Mouse (Mus musculus) MEL (cell line): ENCODE data around the gene Fkbp10. TPM values are rescaled to one million over a fixed set of nuclear protein-coding genes. Genes with fewer than 3 reads are reported as not detected.

Experiments
- DNase-seq: peaks from one replicate; pipeline ENCODE4 v3.0.0; 2011; ENCODE audit warnings: low read depth, low spot score
- H3K27ac ChIP-seq: 2 replicates; pipeline ENCODE4 v1.5.1; 2012; ENCODE audit warnings: low read depth, mild to moderate bottlenecking, control low read depth, low read length, moderate library complexity; ENCODE audit not compliant: control insufficient read depth
- H3K27me3 ChIP-seq, 2 experiments: fragments of 150-350 bp in 1 of 2; sonication (generic) in 1 of 2; 2 replicates each; pipeline ENCODE4 v1.6.1; 2012; ENCODE audit warnings: low read length in 2 of 2, mild to moderate bottlenecking in 2 of 2, improper control_type of control experiment in 1 of 2, moderate library complexity in 1 of 2; ENCODE audit not compliant: insufficient read depth in 2 of 2, control insufficient read depth in 1 of 2
- H3K36me3 ChIP-seq, 2 experiments: 2 replicates each; pipeline ENCODE4 v1.6.1; 2012 to 2014; ENCODE audit warnings: low read length in 2 of 2, improper control_type of control experiment in 1 of 2, inconsistent platforms in 1 of 2, mild to moderate bottlenecking in 1 of 2; ENCODE audit not compliant: insufficient read depth in 2 of 2, control insufficient read depth in 1 of 2
- H3K4me1 ChIP-seq, 2 experiments: fragments of 150-350 bp in 1 of 2; sonication (generic) in 1 of 2; 2 replicates each; pipeline ENCODE4 v1.6.1; 2012; ENCODE audit warnings: low read length in 2 of 2, improper control_type of control experiment in 1 of 2, mild to moderate bottlenecking in 1 of 2; ENCODE audit not compliant: insufficient read depth in 2 of 2, control insufficient read depth in 1 of 2
- H3K4me3 ChIP-seq, 2 experiments: fragments of 150-350 bp in 1 of 2; sonication (generic) in 1 of 2; 2 replicates each; pipeline ENCODE4 v1.5.1; 2012; ENCODE audit warnings: low read depth in 2 of 2, low read length in 2 of 2, mild to moderate bottlenecking in 2 of 2, moderate library complexity in 2 of 2, control low read depth in 1 of 2, improper control_type of control experiment in 1 of 2; ENCODE audit not compliant: control insufficient read depth in 1 of 2, insufficient read depth in 1 of 2
- H3K79me2 ChIP-seq: 2 replicates; pipeline ENCODE4 v1.6.1; 2012; ENCODE audit warnings: mild to moderate bottlenecking, low read length, moderate library complexity; ENCODE audit not compliant: control insufficient read depth, poor library complexity, insufficient read depth
- H3K9ac ChIP-seq: 2 replicates; pipeline ENCODE4 v1.6.1; 2012; ENCODE audit warnings: low read depth, mild to moderate bottlenecking, control low read depth, low read length, moderate library complexity; ENCODE audit not compliant: control insufficient read depth, poor library complexity, severe bottlenecking
- H3K9me3 ChIP-seq: fragments of 150-350 bp; sonication (generic); replicated peaks from 2 replicates; pipeline ENCODE4 v1.6.1; 2012; ENCODE audit warnings: mild to moderate bottlenecking, low read length, improper control_type of control experiment, moderate library complexity; ENCODE audit not compliant: insufficient read depth
- CHD1 ChIP-seq: IDR thresholded peaks from 2 replicates; pipeline ENCODE4 v1.6.1; 2012; ENCODE audit warnings: low read depth, mild to moderate bottlenecking, inconsistent platforms, low read length, improper control_type of control experiment
- CHD2 ChIP-seq: IDR thresholded peaks from 2 replicates; pipeline ENCODE4 v1.6.1; 2011; ENCODE audit warnings: low read length, improper control_type of control experiment
- CTCF ChIP-seq, 3 experiments: IDR thresholded peaks in 2 of 3; conservative IDR thresholded peaks in 1 of 3; 2 replicates each; pipeline ENCODE4 v1.5.1; 2011 to 2012; ENCODE audit warnings: low read length in 3 of 3, low read depth in 2 of 3, mild to moderate bottlenecking in 2 of 3, improper control_type of control experiment in 1 of 3, inconsistent platforms in 1 of 3, mixed read lengths in 1 of 3, moderate library complexity in 1 of 3; ENCODE audit not compliant: control insufficient read depth in 1 of 3, insufficient read depth in 1 of 3, poor library complexity in 1 of 3, severe bottlenecking in 1 of 3
- ELF1 ChIP-seq: IDR thresholded peaks from 2 replicates; pipeline ENCODE4 v1.6.1; 2014; ENCODE audit warnings: low read depth, mild to moderate bottlenecking, inconsistent platforms, low read length, improper control_type of control experiment, moderate library complexity
- EP300 ChIP-seq, 2 experiments: IDR thresholded peaks; 2 replicates each; pipeline ENCODE4 v1.6.1; 2011; ENCODE audit warnings: improper control_type of control experiment in 2 of 2, low read length in 2 of 2, low read depth in 1 of 2, mild to moderate bottlenecking in 1 of 2
- ETS1 ChIP-seq: IDR thresholded peaks from 2 replicates; pipeline ENCODE4 v1.6.1; 2012; ENCODE audit warnings: low read depth, mild to moderate bottlenecking, inconsistent platforms, low read length, improper control_type of control experiment, moderate library complexity
- JUND ChIP-seq: IDR thresholded peaks from 2 replicates; pipeline ENCODE4 v1.6.1; 2011; ENCODE audit warnings: low read depth, mild to moderate bottlenecking, improper control_type of control experiment, low read length
- KAT2A ChIP-seq: conservative IDR thresholded peaks from 2 replicates; pipeline ENCODE4 v1.6.1; 2012; ENCODE audit warnings: low read depth, low read length, improper control_type of control experiment, inconsistent platforms
- MAZ ChIP-seq: IDR thresholded peaks from 2 replicates; pipeline ENCODE4 v1.6.1; 2012; ENCODE audit warnings: low read depth, mild to moderate bottlenecking, inconsistent platforms, low read length, improper control_type of control experiment
- MEF2A ChIP-seq: IDR thresholded peaks from 2 replicates; pipeline ENCODE4 v1.6.1; 2014; ENCODE audit warnings: low read depth, mild to moderate bottlenecking, inconsistent platforms, low read length, improper control_type of control experiment; ENCODE audit not compliant: poor library complexity, insufficient replicate concordance, severe bottlenecking; ENCODE audit errors: extremely low read depth
- MXI1 ChIP-seq: IDR thresholded peaks from 2 replicates; pipeline ENCODE4 v1.6.1; 2011; ENCODE audit warnings: mild to moderate bottlenecking, low read depth, low read length, improper control_type of control experiment
- MYB ChIP-seq: IDR thresholded peaks from 2 replicates; pipeline ENCODE4 v1.6.1; 2011; ENCODE audit warnings: mild to moderate bottlenecking, low read depth, low read length, improper control_type of control experiment
- NELFE ChIP-seq: IDR thresholded peaks from 2 replicates; pipeline ENCODE4 v1.6.1; 2011; ENCODE audit warnings: low read depth, low read length, improper control_type of control experiment
- POLR2AphosphoS5 ChIP-seq: IDR thresholded peaks from 2 replicates; pipeline ENCODE4 v1.6.1; 2012; ENCODE audit warnings: low read depth, borderline replicate concordance, mild to moderate bottlenecking, inconsistent platforms, low read length, moderate library complexity, mixed read lengths
- SIN3A ChIP-seq: IDR thresholded peaks from 2 replicates; pipeline ENCODE4 v1.6.1; 2012; ENCODE audit warnings: low read length, improper control_type of control experiment, inconsistent platforms
- SMC3 ChIP-seq: IDR thresholded peaks from 2 replicates; pipeline ENCODE4 v1.6.1; 2011; ENCODE audit warnings: low read depth, low read length, improper control_type of control experiment
- TCF12 ChIP-seq: IDR thresholded peaks from 2 replicates; pipeline ENCODE4 v1.6.1; 2014; ENCODE audit warnings: low read depth, mild to moderate bottlenecking, inconsistent platforms, low read length, improper control_type of control experiment, moderate library complexity
- UBTF ChIP-seq: IDR thresholded peaks from 2 replicates; pipeline ENCODE4 v1.6.1; 2012; ENCODE audit warnings: low read depth, mild to moderate bottlenecking, inconsistent platforms, low read length, improper control_type of control experiment, moderate library complexity, borderline replicate concordance; ENCODE audit not compliant: insufficient read depth
- USF1 ChIP-seq: IDR thresholded peaks from 2 replicates; pipeline ENCODE4 v1.6.1; 2014; ENCODE audit warnings: low read depth, mild to moderate bottlenecking, inconsistent platforms, low read length, improper control_type of control experiment, moderate library complexity
- USF2 ChIP-seq, 2 experiments: IDR thresholded peaks; 2 replicates each; pipeline ENCODE4 v1.6.1; 2011 to 2012; ENCODE audit warnings: improper control_type of control experiment in 2 of 2, low read length in 2 of 2, borderline replicate concordance in 1 of 2, inconsistent platforms in 1 of 2, low read depth in 1 of 2, mild to moderate bottlenecking in 1 of 2; ENCODE audit not compliant: insufficient read depth in 1 of 2
- ZKSCAN1 ChIP-seq: IDR thresholded peaks from 2 replicates; pipeline ENCODE4 v1.6.1; 2012; ENCODE audit warnings: low read depth, mild to moderate bottlenecking, inconsistent platforms, low read length, improper control_type of control experiment, moderate library complexity
- ZMIZ1 ChIP-seq: IDR thresholded peaks from 2 replicates; pipeline ENCODE4 v1.6.1; 2012; ENCODE audit warnings: low read depth, mild to moderate bottlenecking, inconsistent platforms, low read length, improper control_type of control experiment, moderate library complexity
- ZNF384 ChIP-seq: IDR thresholded peaks from 2 replicates; pipeline ENCODE4 v1.6.1; 2012; ENCODE audit warnings: low read depth, mild to moderate bottlenecking, inconsistent platforms, low read length, improper control_type of control experiment
- polyA plus RNA-seq, 2 experiments: library from polyadenylated mRNA; stranded (reverse) in 1 of 2; unstranded in 1 of 2; fragments of >175 nt in 1 of 2; fragments of >200 nt in 1 of 2; gene quantifications; 2 replicates each; pipeline versions ENCODE4 v1.2.1 to v1.2.4; 2012; ENCODE audit warnings: low replicate concordance in 2 of 2, low read depth in 1 of 2; ENCODE audit not compliant: insufficient read length in 2 of 2, insufficient read depth in 1 of 2, missing spikeins in 1 of 2
- total RNA-seq: library from RNA; depleted of rRNA; stranded (reverse); fragments of 300-350 nt; gene quantifications from 2 replicates; pipeline ENCODE4 v1.2.3, GENCODE M21; 2012

Gene Fkbp10
- total and polyA plus RNA-seq, 3 experiments = 0.19 to 0.28 TPM; not detected in 1

- TF ChIP-seq ZKSCAN1 (peak; percentile 15; the same call in 1 of the 2 replicates), ETS1 (peak; percentile 46; the same call in 1 of the 2 replicates), ZMIZ1 (no peak), KAT2A (no peak; the same call in 1 of the 2 replicates), USF1 (no peak), MYB (no peak), SMC3 (peak; percentile 98), CHD2 (no peak), JUND (0 out of 2 replicates have a peak, but pooled peaks have one; percentile 40), MXI1 (peak; percentile 65), TCF12 (peak; percentile 64), POLR2AphosphoS5 (no peak), ZNF384 (peak; percentile 65; the same call in 1 of the 2 replicates), ELF1 (0 out of 2 replicates have a peak, but pooled peaks have one; percentile 40), UBTF (no peak), USF2 (IDR thresholded peaks at IDR 0.05; ENCODE audit: borderline replicate concordance in 1 of 2, insufficient read depth in 1 of 2, low read depth in 1 of 2, low read length in 2 of 2) (no peak), CHD1 (no peak), MEF2A (no peak)
Observed at GRCm38 (mm10) chr11:100425851-100426250, 10.4 kb downstream of the Fkbp10 start (continued).

DNA sequence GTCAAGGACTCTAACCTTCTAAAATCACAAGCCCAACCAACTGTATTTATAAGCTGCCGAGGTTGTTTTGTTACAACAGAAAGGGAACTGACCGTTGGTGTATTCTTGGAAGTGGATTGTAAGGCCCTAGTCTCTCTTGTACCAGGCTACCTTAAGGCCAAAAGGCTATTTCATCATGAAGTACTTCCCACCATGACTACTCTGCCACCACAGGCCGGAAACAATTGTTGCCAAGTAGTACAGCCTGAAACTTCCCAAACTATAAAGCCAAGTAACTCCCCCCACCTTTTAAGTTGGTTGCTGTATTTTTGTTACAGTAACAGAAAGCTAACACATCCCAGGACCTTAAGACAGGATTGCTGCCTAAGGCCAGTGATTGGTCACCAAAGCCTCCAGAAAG lies 11.3 kb downstream of the Fkbp10 start:
- no peak for TF ChIP-seq ELF1
- TF ChIP-seq MAZ = no peak
- TF ChIP-seq UBTF = no peak
- TF ChIP-seq SIN3A = no peak
- TF ChIP-seq MXI1 = no peak
- TF ChIP-seq ZNF384 = no peak
- no peak for TF ChIP-seq ZKSCAN1
- no peak for TF ChIP-seq NELFE
- no peak for TF ChIP-seq EP300 (IDR thresholded peaks at IDR 0.05; ENCODE audit: low read depth in 1 of 2, low read length in 2 of 2)
- TF ChIP-seq CTCF (IDR thresholded peaks at IDR 0.05 in 2 of 3, conservative IDR thresholded peaks at IDR 0.05 in 1 of 3; ENCODE audit: control insufficient read depth in 1 of 3, insufficient read depth in 1 of 3, low read depth in 2 of 3, low read length in 3 of 3, poor library complexity in 1 of 3, severe bottlenecking in 1 of 3) = no peak
- TF ChIP-seq, all 39 proteins: peak for 0
- Histone ChIP-seq H3K4me3 (no peak overlapping the region), H3K27me3 (no peaks in the 10 kb centered on the region), H3K36me3 (peaks cover 0 to 4% of the 10 kb centered on the region in 2 experiments; a peak in 2 of 4 replicates), H3K9ac (no peak overlapping the region), H3K9me3 (no peaks in the 10 kb centered on the region), H3K4me1 (peaks cover 2 to 8% of the 10 kb centered on the region in 2 experiments), H3K79me2 (no peaks in the 10 kb centered on the region), H3K27ac (no peak overlapping the region)
- DNase-seq = no peak
